Mouse (Mus musculus) stomach, postnatal 0 days (tissue): ENCODE measurements around the gene Traf2.

Experiments
- CTCF ChIP-seq: IDR thresholded peaks from 2 replicates; pipeline ENCODE4 v1.5.1; 2016; ENCODE audit warnings: antibody characterized with exemption, low read depth, mild to moderate bottlenecking, moderate library complexity
- EP300 ChIP-seq: optimal IDR thresholded peaks from 2 replicates; pipeline ENCODE3; 2016; ENCODE audit warnings: antibody characterized with exemption

DNA sequence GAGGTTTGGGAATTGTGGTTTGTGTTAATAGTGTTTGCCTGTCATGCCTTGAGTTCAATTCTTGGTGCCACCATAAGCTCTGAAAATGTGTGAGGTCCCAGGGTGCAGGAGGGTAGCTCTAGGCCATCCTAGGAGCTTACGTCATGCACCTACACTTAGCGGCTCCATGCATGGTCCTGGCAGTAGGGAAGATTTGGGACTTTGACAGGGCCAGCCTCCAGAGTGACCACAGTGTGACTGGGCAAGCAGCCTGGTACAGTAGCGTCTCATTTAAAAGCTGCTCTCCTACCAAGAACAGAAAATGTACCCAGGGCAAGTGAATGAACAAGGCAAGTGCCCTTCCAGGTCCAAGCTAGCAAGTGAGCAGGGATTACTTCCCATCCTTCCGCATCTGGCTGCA lies 40.9 kb downstream of the Traf2 start:
- TF ChIP-seq CTCF (no peak), EP300 (no peak)
